Mouse (Mus musculus) adrenal gland, postnatal 4 days (tissue): Measurements from ENCODE around the gene Cul1. TPM values are rescaled to one million over a fixed set of nuclear protein-coding genes. Genes with fewer than 3 reads are reported as not detected.
A peak's percentile ranks its signal among the peaks of the same experiment; 100 is the strongest.
"Not testable (repeated sequence)": the region's sequence is repeated elsewhere in the genome, so short reads cannot be mapped to it uniquely, and the experiment has no call there.

Source experiments
- DNase-seq, 2 experiments: peaks; one replicate each; pipeline ENCODE4 v3.0.0; 2021 to 2022; ENCODE audit warnings: low spot score in 2 of 2, mixed read lengths in 2 of 2
- long read RNA-seq, 2 experiments: library from polyadenylated mRNA; stranded (forward); transcript quantifications; one replicate each; pipeline ENCODE4 v2.0.0; 2021
- total RNA-seq, 2 experiments: library from RNA; stranded (reverse); gene quantifications; 2 replicates each; pipeline ENCODE4 v1.2.3; 2021

Cul1 gene
- 100 to 1,000 TPM; 133 TPM for total RNA-seq
- long read RNA-seq, experiment 1, transcript Cul1-201 (22 exons, 3,161 nt): major isoform, 47 of 64 reads
- long read RNA-seq, experiment 1, partial matches to known transcripts: 10 of 64 reads
- long read RNA-seq, experiment 1, other reads (novel, unspliced or antisense): 7 of 64 reads
- long read RNA-seq, experiment 2, transcript Cul1-201 (22 exons, 3,161 nt): major isoform, 161 of 211 reads
- long read RNA-seq, experiment 2, partial matches to known transcripts: 20 of 211 reads
- long read RNA-seq, experiment 2, other reads (novel, unspliced or antisense): 30 of 211 reads

GRCm38 (mm10) chr6:47453098-47453497 lies at the start of gene Cul1:
TSS of gene Cul1 (plus strand) at chr6:47453398.
- DNase-seq: no peak

- no peak for DNase-seq
Measured at GRCm38 (mm10) chr6:47404419-47405382, 48.5 kb upstream of the Cul1 start.

DNA sequence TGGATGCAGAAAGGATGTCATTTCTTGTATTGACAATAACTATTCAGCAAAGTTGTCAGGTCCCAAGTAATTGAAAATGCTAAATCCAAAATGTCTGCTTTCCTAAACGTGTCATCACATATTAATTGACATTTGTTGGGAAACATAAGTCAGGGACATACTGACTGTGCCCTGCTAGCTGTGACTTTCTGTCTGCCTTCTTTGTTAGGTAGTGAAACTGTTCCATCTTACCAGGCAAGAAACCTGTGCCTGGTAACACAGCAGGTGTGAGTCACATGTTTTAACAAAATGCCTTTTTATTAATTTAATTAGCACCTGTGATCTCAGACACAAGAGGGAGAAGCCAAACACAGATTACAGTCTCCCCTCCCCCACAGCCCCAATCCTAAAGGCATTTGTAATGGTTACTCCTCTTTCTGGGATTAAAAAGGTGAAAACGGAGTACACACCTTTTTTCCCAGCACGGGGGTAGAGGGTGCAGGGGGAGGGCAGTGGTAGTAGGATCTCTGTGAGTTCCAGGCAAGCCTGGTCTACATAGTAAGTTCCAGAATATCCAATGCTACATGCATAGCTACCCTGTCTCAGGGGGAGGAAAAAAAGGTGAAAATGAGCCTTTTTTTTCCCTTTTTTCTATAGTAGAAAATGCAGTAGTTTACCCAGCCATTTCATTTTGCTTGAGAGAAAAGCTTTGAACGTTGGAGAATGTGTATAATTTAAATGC lies 40.2 kb upstream of the Cul1 start:
- no peak for DNase-seq

DNA sequence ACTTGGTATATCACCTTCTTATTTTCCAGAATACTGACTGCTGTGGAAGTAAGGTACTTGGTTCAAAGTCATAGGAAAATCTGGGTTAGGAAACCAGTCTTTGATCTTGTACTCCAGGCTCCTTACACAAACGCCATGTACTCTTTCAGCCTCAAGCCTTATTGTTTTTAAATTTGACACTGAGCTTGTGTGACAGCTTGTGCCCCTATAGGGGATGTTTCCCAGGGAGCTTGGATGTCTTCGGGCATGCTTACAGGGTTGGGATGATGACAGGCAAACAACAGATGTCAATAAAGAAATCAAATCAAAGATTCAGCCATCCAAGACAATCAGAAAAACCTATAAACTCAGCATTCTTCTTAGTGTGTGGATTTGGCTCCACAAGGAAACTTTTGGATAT lies 39.5 kb upstream of the Cul1 start:
- no peak for DNase-seq

GRCm38 (mm10) chr6:47418691-47419090 lies 34.5 kb upstream of the Cul1 start:
- no peak for DNase-seq

- no peak for DNase-seq
Measured at GRCm38 (mm10) chr6:47420156-47420555, 33.0 kb upstream of the Cul1 start.

- DNase-seq: no peak
Measured at GRCm38 (mm10) chr6:47421221-47421620, 32.0 kb upstream of the Cul1 start.

DNA sequence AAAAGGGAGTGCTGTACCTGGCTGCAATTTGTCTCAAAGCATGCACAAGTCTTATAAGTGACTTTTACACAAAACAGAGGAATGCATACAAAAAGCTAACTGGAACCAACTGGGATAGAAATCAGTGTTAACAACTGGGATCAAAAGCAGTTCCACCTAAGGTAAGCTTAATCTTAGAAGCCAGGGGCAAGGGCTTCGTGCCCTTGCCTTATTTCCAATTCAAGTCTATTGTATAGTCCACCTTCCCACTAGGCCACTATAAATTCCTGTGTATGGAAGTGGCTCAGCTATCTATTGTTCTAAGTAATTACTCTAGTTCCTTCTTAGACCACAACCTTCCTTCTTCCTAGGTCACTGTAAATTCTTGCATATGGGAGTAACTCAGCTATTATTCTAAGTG lies 27.1 kb upstream of the Cul1 start:
- DNase-seq: no peak

GRCm38 (mm10) chr6:47426556-47426955 lies 26.6 kb upstream of the Cul1 start:
- DNase-seq: not testable (repeated sequence)

DNA sequence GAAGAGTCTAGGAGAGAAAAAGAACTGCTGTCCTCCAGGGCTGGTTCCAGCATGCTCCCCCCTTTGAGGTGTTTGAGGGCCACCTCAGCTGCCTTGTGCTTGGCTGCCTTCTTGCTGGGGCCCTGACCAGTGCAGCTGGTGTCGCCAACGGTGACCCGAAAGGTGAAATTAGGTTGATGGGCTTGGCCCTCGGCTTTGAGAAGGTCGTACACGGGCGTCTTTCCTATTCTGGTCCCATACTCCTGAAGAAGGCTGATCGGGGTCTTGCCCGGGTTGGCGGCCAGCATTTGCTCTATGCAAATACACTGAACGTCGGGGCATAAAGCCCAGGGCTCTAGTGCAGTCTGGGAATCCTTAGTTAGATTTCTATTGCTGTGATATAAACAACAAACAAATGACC lies 20.4 kb upstream of the Cul1 start:
- DNase-seq: not testable (repeated sequence)

DNA sequence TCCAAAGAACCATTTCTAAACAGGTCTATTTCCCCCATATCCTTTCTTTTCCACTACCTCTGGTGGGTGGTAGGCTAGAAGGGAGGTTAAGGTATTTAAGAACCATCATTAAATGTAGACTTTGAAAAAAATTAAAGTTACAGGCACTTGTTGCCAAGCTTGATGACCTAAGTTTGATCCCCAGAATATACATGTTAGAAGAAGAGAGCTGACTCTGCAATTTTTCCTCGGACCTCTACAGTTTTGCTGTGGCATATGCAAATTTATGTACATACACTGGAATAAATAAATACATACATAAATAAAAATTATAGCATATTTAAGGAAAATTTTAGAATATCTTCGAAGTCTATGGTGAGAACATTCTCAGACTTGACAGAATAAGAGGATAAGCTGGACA lies 13.1 kb upstream of the Cul1 start:
- DNase-seq: no peak

DNA sequence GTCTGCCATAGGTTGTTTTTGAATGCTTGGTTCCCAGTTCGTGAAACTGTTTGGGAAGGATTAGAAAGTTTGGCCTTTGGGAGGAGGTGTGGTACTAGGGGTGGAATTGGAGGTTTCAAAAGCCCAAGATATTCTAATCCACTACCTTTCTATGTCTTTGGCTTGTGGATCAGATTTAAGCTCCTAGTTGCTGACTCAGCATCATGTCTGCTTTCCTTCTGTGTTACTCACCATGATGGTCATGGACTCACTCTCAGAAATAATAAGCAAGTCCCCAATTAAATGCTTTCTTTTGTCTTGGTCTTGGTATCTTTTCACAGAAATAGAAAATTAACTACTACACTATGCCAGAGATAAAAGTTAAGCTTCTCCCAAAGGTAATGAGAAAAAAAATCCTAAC lies 5.5 kb upstream of the Cul1 start:
- DNase-seq: no peak

- DNase-seq: peak; percentile 36 to 40
Measured at GRCm38 (mm10) chr6:47453522-47454130, 428 bp downstream of the Cul1 start.

DNA sequence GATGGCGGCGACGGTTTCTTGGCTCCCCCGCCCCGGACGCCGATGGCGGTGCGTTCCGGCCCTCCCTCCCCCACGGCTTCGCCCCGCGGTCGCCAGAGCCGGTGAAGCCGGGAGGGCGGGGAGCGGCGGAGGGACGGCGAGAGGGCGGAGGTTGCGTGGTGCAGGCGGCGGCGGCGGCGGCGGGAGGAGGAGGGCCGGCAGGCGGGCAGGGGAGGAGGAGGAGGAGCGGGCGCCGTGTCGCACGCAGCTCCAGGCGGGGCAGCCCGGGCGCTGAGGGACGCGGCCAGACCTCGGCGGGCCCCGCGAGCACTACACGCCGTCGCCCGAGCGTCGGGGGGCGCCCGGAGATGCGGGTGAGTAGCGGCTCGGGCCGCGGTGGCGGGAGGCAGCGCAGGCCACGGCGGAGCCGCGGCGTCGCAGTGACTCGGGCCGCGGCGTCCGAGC lies 955 bp downstream of the Cul1 start:
- peak; percentile 60 to 72 for DNase-seq

DNA sequence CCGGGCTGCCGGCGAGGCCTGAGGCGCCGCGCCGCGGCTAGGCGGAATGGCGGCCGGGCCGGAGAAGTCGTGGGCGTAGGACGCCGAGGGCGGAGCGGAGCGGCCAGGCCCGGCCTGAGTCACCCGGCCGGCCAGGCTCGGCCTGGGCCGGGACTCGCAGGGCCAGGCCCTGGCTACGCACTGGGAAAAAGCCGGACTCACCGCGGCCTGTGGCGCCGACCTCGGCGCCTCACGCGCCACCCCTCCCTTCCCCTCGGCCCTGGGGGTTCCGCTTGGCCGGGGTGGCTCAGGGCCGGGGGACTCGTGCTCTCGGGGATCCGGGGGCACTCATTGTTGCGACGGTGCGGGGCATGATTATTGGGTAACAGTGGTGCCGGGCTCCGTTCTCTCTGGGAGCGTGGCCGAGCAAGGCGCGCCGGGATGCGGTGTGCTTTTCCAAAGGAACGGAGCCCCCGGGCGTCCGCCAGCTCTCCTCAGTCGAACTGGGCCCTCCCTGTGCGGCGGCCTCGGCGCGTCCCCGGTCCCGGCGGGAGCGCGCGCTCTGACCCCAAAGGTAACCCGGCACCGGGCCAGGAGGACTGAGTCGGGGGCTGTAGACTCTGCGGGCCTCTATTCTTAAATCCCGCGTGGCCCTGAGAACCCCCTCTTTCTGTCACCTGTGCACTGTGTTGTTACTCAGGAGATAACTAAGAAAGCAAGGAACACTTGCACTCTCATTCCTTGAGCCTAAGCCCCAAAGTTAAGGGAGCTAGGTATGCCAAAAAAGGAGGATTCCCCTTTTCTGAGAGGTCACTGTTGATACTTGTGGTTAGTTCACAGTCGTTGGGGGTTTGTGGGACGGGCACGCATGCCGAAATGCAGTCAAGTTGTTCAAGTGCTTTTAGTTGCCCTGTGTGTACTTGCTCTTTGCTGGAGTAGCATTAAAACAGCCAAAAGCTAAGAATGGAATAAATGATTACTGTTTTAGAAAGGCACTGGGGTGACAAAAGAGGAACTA lies 1.7 kb downstream of the Cul1 start:
- peak; percentile 37 to 50 for DNase-seq

- DNase-seq: no peak
Measured at GRCm38 (mm10) chr6:47455843-47456242, 2.6 kb downstream of the Cul1 start.

DNA sequence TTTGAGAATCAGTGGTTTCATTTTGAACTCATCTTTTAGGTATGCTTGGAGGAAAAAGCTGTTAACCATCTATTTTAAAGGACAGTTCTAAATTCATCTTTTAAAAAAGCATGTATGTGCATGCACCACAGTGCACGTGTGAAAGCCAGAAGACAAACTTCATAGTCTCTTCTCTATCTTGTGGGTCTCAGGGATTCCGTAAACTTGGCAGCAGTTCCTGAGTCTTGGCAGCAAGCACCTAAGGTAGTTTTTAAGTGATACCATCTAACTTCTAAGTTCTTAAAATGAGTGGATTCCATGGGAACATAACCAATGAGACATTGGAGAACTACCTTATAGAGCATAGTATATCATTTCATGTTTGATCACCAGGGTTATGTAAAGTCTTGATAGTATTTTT lies 3.7 kb downstream of the Cul1 start:
- no peak for DNase-seq

DNA sequence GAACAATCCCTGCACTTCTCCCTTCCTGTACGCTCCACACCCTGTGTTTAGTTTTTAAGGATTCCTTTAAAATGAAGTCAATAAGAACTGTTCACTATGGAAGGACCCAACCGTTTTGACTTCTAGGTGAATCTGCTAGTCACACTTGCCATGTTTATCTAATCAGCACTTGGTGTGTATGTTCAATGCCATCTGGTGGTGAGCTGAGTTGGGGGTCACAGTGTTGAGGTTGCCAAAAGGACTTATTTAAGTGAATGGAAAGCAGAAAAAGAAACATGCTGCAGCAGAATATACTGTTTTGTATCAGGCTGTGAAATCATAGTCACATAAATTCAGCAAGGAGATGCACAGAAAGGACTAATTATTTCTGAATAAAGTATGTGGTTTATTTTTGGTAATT lies 12.2 kb downstream of the Cul1 start:
- no peak for DNase-seq

DNA sequence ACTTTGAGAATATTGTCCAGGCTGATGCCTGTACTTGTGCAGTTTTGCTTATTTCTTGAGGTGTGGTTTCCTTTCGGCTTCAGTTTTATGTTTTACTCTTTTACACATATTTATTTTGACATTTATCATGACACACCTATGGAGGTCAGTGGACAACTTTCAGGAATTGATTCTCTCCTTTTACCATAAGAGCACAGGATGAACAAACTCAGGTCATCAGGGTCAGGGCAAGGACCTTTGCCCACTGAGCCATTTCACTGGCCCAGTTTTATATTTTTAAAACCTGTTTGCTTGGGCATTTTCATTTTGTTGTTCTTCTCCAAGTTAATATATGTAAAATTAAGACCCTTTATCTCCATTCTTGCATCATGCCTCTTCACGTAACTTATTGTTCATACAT lies 13.3 kb downstream of the Cul1 start:
- no peak for DNase-seq

GRCm38 (mm10) chr6:47467058-47467457 lies 13.9 kb downstream of the Cul1 start:
- no peak for DNase-seq
